Mouse (Mus musculus): Measurements from ENCODE around the gene Pef1. TPM values are rescaled to one million over a fixed set of nuclear protein-coding genes. Genes with fewer than 3 reads are reported as not detected.

The Pef1 gene
- polyA plus RNA-seq, 1 experiment from 2014 or later = 62.1 TPM

- WGBS = 92% methylated on average over 4 of the region's 4 CpGs
- Histone ChIP-seq H3K4me2 (ENCODE audit: low read length) (no peak overlapping the region), H3K9me3 (replicated peaks; ENCODE audit: control insufficient read depth, low read length, poor library complexity, severe bottlenecking) (no peaks in the 10 kb centered on the region), H3K27ac (ENCODE audit: low read length) (no peak overlapping the region), H3K4me3 (ENCODE audit: low read depth, low read length) (no peak overlapping the region), H3K9ac (ENCODE audit: low read depth, low read length) (no peak overlapping the region), H3K36me3 (ENCODE audit: control insufficient read depth, insufficient read depth, low read length) (peaks cover 13% of the 10 kb centered on the region), H3K27me3 (ENCODE audit: control insufficient read depth, insufficient read depth, low read depth, low read length) (no peaks in the 10 kb centered on the region), H3K4me1 (ENCODE audit: control insufficient read depth, insufficient read depth, low read length) (no peaks in the 10 kb centered on the region)
- no peak for ATAC-seq
Observed at GRCm38 (mm10) chr4:130124110-130124509, 21.8 kb downstream of the Pef1 start.

- Histone ChIP-seq H3K4me2 (ENCODE audit: low read length) (no peak overlapping the region), H3K9ac (ENCODE audit: low read depth, low read length) (no peak overlapping the region), H3K27me3 (ENCODE audit: control insufficient read depth, insufficient read depth, low read depth, low read length) (no peaks in the 10 kb centered on the region), H3K4me3 (ENCODE audit: low read depth, low read length) (no peak overlapping the region), H3K4me1 (ENCODE audit: control insufficient read depth, insufficient read depth, low read length) (no peaks in the 10 kb centered on the region), H3K9me3 (replicated peaks; ENCODE audit: control insufficient read depth, low read length, poor library complexity, severe bottlenecking) (no peaks in the 10 kb centered on the region), H3K27ac (ENCODE audit: low read length) (no peak overlapping the region), H3K36me3 (ENCODE audit: control insufficient read depth, insufficient read depth, low read length) (peaks cover 13% of the 10 kb centered on the region)
- 91% methylated on average over 6 of the region's 6 CpGs for WGBS
- ATAC-seq = no peak
Observed at GRCm38 (mm10) chr4:130125164-130125563, 22.8 kb downstream of the Pef1 start.

- no peak overlapping the region for H3K9ac ChIP-seq (ENCODE audit: low read depth, low read length)
- H3K27ac ChIP-seq (ENCODE audit: low read length) = no peak overlapping the region
- H3K36me3 ChIP-seq (ENCODE audit: control insufficient read depth, insufficient read depth, low read length) = peaks cover 13% of the 10 kb centered on the region
- ATAC-seq = no peak
- H3K4me1 ChIP-seq (ENCODE audit: control insufficient read depth, insufficient read depth, low read length) = no peaks in the 10 kb centered on the region
- H3K4me3 ChIP-seq (ENCODE audit: low read depth, low read length) = no peak overlapping the region
- no peaks in the 10 kb centered on the region for H3K9me3 ChIP-seq (replicated peaks; ENCODE audit: control insufficient read depth, low read length, poor library complexity, severe bottlenecking)
- 88% methylated on average over 5 of the region's 5 CpGs for WGBS
- no peaks in the 10 kb centered on the region for H3K27me3 ChIP-seq (ENCODE audit: control insufficient read depth, insufficient read depth, low read depth, low read length)
- no peak overlapping the region for H3K4me2 ChIP-seq (ENCODE audit: low read length)
Observed at GRCm38 (mm10) chr4:130125935-130126334, 23.6 kb downstream of the Pef1 start.

- Histone ChIP-seq H3K9ac (ENCODE audit: low read depth, low read length) (no peak overlapping the region), H3K27ac (ENCODE audit: low read length) (no peak overlapping the region), H3K4me3 (ENCODE audit: low read depth, low read length) (no peak overlapping the region), H3K4me2 (ENCODE audit: low read length) (no peak overlapping the region), H3K36me3 (ENCODE audit: control insufficient read depth, insufficient read depth, low read length) (peaks cover 8% of the 10 kb centered on the region; the same call in 1 of the 2 replicates), H3K4me1 (ENCODE audit: control insufficient read depth, insufficient read depth, low read length) (no peaks in the 10 kb centered on the region), H3K9me3 (replicated peaks; ENCODE audit: control insufficient read depth, low read length, poor library complexity, severe bottlenecking) (no peaks in the 10 kb centered on the region), H3K27me3 (ENCODE audit: control insufficient read depth, insufficient read depth, low read depth, low read length) (no peaks in the 10 kb centered on the region)
- WGBS = 88% methylated on average over 5 of the region's 5 CpGs
- ATAC-seq = no peak
Observed at GRCm38 (mm10) chr4:130128907-130129306, 26.5 kb downstream of the Pef1 start.

- Histone ChIP-seq H3K9ac (ENCODE audit: low read depth, low read length) (no peak overlapping the region), H3K4me1 (ENCODE audit: control insufficient read depth, insufficient read depth, low read length) (no peaks in the 10 kb centered on the region), H3K36me3 (ENCODE audit: control insufficient read depth, insufficient read depth, low read length) (peaks cover 6% of the 10 kb centered on the region; the same call in 1 of the 2 replicates), H3K4me2 (ENCODE audit: low read length) (no peak overlapping the region), H3K27ac (ENCODE audit: low read length) (no peak overlapping the region), H3K4me3 (ENCODE audit: low read depth, low read length) (no peak overlapping the region), H3K27me3 (ENCODE audit: control insufficient read depth, insufficient read depth, low read depth, low read length) (no peaks in the 10 kb centered on the region), H3K9me3 (replicated peaks; ENCODE audit: control insufficient read depth, low read length, poor library complexity, severe bottlenecking) (no peaks in the 10 kb centered on the region)
- ATAC-seq = no peak
- 70% methylated on average over 10 of the region's 10 CpGs for WGBS
Observed at GRCm38 (mm10) chr4:130130082-130130481, 27.7 kb downstream of the Pef1 start.

GRCm38 (mm10) chr4:130130641-130131350 is 28.4 kb downstream of the Pef1 start:
- Histone ChIP-seq H3K4me2 (ENCODE audit: low read length) (no peak overlapping the region), H3K4me3 (ENCODE audit: low read depth, low read length) (no peak overlapping the region), H3K27ac (ENCODE audit: low read length) (no peak overlapping the region), H3K9me3 (replicated peaks; ENCODE audit: control insufficient read depth, low read length, poor library complexity, severe bottlenecking) (no peaks in the 10 kb centered on the region), H3K4me1 (ENCODE audit: control insufficient read depth, insufficient read depth, low read length) (no peaks in the 10 kb centered on the region), H3K27me3 (ENCODE audit: control insufficient read depth, insufficient read depth, low read depth, low read length) (no peaks in the 10 kb centered on the region), H3K9ac (ENCODE audit: low read depth, low read length) (no peak overlapping the region), H3K36me3 (ENCODE audit: control insufficient read depth, insufficient read depth, low read length) (peaks cover 2% of the 10 kb centered on the region; the same call in 1 of the 2 replicates)
- ATAC-seq = no peak
- 49% methylated on average over 13 of the region's 13 CpGs for WGBS

- Histone ChIP-seq H3K27ac (ENCODE audit: low read length) (no peak overlapping the region), H3K27me3 (ENCODE audit: control insufficient read depth, insufficient read depth, low read depth, low read length) (no peaks in the 10 kb centered on the region), H3K36me3 (ENCODE audit: control insufficient read depth, insufficient read depth, low read length) (peaks cover 2% of the 10 kb centered on the region; the same call in 1 of the 2 replicates), H3K9ac (ENCODE audit: low read depth, low read length) (no peak overlapping the region), H3K4me2 (ENCODE audit: low read length) (no peak overlapping the region), H3K4me3 (ENCODE audit: low read depth, low read length) (no peak overlapping the region), H3K4me1 (ENCODE audit: control insufficient read depth, insufficient read depth, low read length) (no peaks in the 10 kb centered on the region), H3K9me3 (replicated peaks; ENCODE audit: control insufficient read depth, low read length, poor library complexity, severe bottlenecking) (no peaks in the 10 kb centered on the region)
- 84% methylated on average over 7 of the region's 7 CpGs for WGBS
- no peak for ATAC-seq
Observed at GRCm38 (mm10) chr4:130131448-130132105, 29.2 kb downstream of the Pef1 start.

GRCm38 (mm10) chr4:130133399-130133798 is 31.0 kb downstream of the Pef1 start:
- H3K4me3 ChIP-seq (ENCODE audit: low read depth, low read length) = no peak overlapping the region
- peaks cover 4% of the 10 kb centered on the region; the same call in 1 of the 2 replicates for H3K4me1 ChIP-seq (ENCODE audit: control insufficient read depth, insufficient read depth, low read length)
- ATAC-seq = no peak
- no peak overlapping the region for H3K9ac ChIP-seq (ENCODE audit: low read depth, low read length)
- H3K27me3 ChIP-seq (ENCODE audit: control insufficient read depth, insufficient read depth, low read depth, low read length) = peaks cover 10% of the 10 kb centered on the region; the same call in 1 of the 2 replicates
- H3K9me3 ChIP-seq (replicated peaks; ENCODE audit: control insufficient read depth, low read length, poor library complexity, severe bottlenecking) = no peaks in the 10 kb centered on the region
- WGBS = 58% methylated on average over 6 of the region's 6 CpGs
- no peak overlapping the region for H3K4me2 ChIP-seq (ENCODE audit: low read length)
- H3K36me3 ChIP-seq (ENCODE audit: control insufficient read depth, insufficient read depth, low read length) = no peaks in the 10 kb centered on the region
- H3K27ac ChIP-seq (ENCODE audit: low read length) = no peak overlapping the region

All from midbrain, embryonic 16.5 days (tissue).